Mouse (Mus musculus) lung, adult 2 months (tissue): ENCODE results near the gene Shc1. TPM values are rescaled to one million over a fixed set of nuclear protein-coding genes. Genes with fewer than 3 reads are reported as not detected.

Experiments used
- DNase-seq: peaks from one replicate; pipeline ENCODE4 v3.0.0; 2022
- H3K4me1 ChIP-seq: fragments of 200-500 bp; 2 replicates; pipeline ENCODE4 v1.6.1; 2011; ENCODE audit warnings: low read length; ENCODE audit not compliant: control insufficient read depth, insufficient read depth
- H3K4me3 ChIP-seq: fragments of 200-500 bp; replicated peaks from 2 replicates; pipeline ENCODE3; 2011; ENCODE audit warnings: low read depth, mild to moderate bottlenecking, control low read depth, low read length; ENCODE audit errors: extremely low read depth
- CTCF ChIP-seq: fragments of 200-500 bp; IDR thresholded peaks from 2 replicates; pipeline ENCODE4 v1.5.1; 2011; ENCODE audit warnings: mild to moderate bottlenecking, low read length, control low read depth; ENCODE audit not compliant: insufficient read depth
- POLR2A ChIP-seq: fragments of 200-500 bp; IDR thresholded peaks from 2 replicates; pipeline ENCODE4 v1.6.1; 2011; ENCODE audit warnings: low read depth, mild to moderate bottlenecking, control low read depth, low read length, borderline replicate concordance; ENCODE audit errors: extremely low read depth
- WGBS: fragments of 180-500 bp; shearing (Covaris S2); methylation state at CpG from one replicate; pipeline ENCODE4 v1.1.7; 2018; 5-methylcytosine and 5-hydroxymethylcytosine counted together
- polyA plus RNA-seq: library from polyadenylated mRNA; depleted of rRNA; stranded (reverse); fragments of >200 nt; gene quantifications from 2 replicates; pipeline ENCODE4 v1.2.3, GENCODE M21; 2012

Gene Shc1
- polyA plus RNA-seq, 1 experiment: 84.6 TPM

- Histone ChIP-seq H3K4me3 (peak overlapping the region; percentile 61), H3K4me1 (peaks cover 18% of the 10 kb centered on the region)
- WGBS: 7% methylated on average over 10 of the region's 10 CpGs
- DNase-seq: peak; percentile 39
- TF ChIP-seq CTCF (no peak), POLR2A (no peak)
These were observed 22.8 kb upstream of the Shc1 start for GRCm38 (mm10) chr3:89395419-89395805.

- 1% methylated on average over 42 of the region's 44 CpGs for WGBS
- peak; percentile 67 for DNase-seq
- peak; percentile 84 for TF ChIP-seq CTCF
- peak; percentile 22; the same call in 1 of the 2 replicates for TF ChIP-seq POLR2A
- Histone ChIP-seq H3K4me3 (peak overlapping the region; percentile 61), H3K4me1 (peaks cover 14% of the 10 kb centered on the region)
These were observed 22.2 kb upstream of the Shc1 start for GRCm38 (mm10) chr3:89395806-89396653.

GRCm38 (mm10) chr3:89396654-89397005, 21.6 kb upstream of the Shc1 start:
- Histone ChIP-seq H3K4me3 (no peak overlapping the region), H3K4me1 (peaks cover 11% of the 10 kb centered on the region)
- TF ChIP-seq POLR2A (no peak), CTCF (no peak)
- no peak for DNase-seq
- under 1% methylated on average over 4 of the region's 4 CpGs for WGBS

- TF ChIP-seq POLR2A: no peak
- no peak for TF ChIP-seq CTCF
- Histone ChIP-seq H3K4me3 (no peak overlapping the region), H3K4me1 (peaks cover 3% of the 10 kb centered on the region; the same call in 1 of the 2 replicates)
- WGBS: 87% methylated on average over 7 of the region's 7 CpGs
- no peak for DNase-seq
These were observed 16.9 kb upstream of the Shc1 start for GRCm38 (mm10) chr3:89401329-89401728.

- DNase-seq: no peak
- WGBS: 74% methylated on average over 5 of the region's 5 CpGs
- TF ChIP-seq POLR2A (no peak), CTCF (no peak)
These were observed 15.6 kb upstream of the Shc1 start, which contains the start of gene Lenep for GRCm38 (mm10) chr3:89402693-89403092. Gene Lenep, minus strand, starts transcription at chr3:89402793.

GRCm38 (mm10) chr3:89406887-89407286, 11.4 kb upstream of the Shc1 start:
- TF ChIP-seq CTCF (no peak), POLR2A (no peak)
- no peak for DNase-seq
- H3K4me1 ChIP-seq: peaks cover 3% of the 10 kb centered on the region
- no peak overlapping the region for H3K4me3 ChIP-seq
- 83% methylated on average over 6 of the region's 6 CpGs for WGBS

More at GRCm38 (mm10) chr3:89402693-89403092, 15.6 kb upstream of the Shc1 start, which contains the start of gene Lenep:
- no peaks in the 10 kb centered on the region for H3K4me1 ChIP-seq
- H3K4me3 ChIP-seq: no peak within 1 kb of the TSS

GRCm38 (mm10) chr3:89408448-89408847, 9.8 kb upstream of the Shc1 start:
- WGBS: 67% methylated on average over 16 of the region's 16 CpGs
- TF ChIP-seq CTCF: no peak
- no peak for TF ChIP-seq POLR2A
- peaks cover 3% of the 10 kb centered on the region for H3K4me1 ChIP-seq
- no peak for DNase-seq
- H3K4me3 ChIP-seq: no peak overlapping the region

- 75% methylated on average over 3 of the region's 3 CpGs for WGBS
- no peak overlapping the region for H3K4me3 ChIP-seq
- no peak for DNase-seq
These were observed 8.5 kb upstream of the Shc1 start for GRCm38 (mm10) chr3:89409701-89410100.

GRCm38 (mm10) chr3:89410864-89411263, 7.4 kb upstream of the Shc1 start:
- TF ChIP-seq CTCF (no peak), POLR2A (no peak)
- Histone ChIP-seq H3K4me3 (no peak overlapping the region), H3K4me1 (peaks cover 3% of the 10 kb centered on the region)
- no peak for DNase-seq
- WGBS: 72% methylated on average over 10 of the region's 10 CpGs

More at GRCm38 (mm10) chr3:89409701-89410100, 8.5 kb upstream of the Shc1 start:
- H3K4me1 ChIP-seq: peaks cover 3% of the 10 kb centered on the region
- TF ChIP-seq CTCF: no peak
- no peak for TF ChIP-seq POLR2A

GRCm38 (mm10) chr3:89411490-89412393, 6.5 kb upstream of the Shc1 start, which contains the start of gene Flad1:
Gene Flad1, minus strand, starts transcription at chr3:89411870.
- 4% methylated on average over 28 of the region's 28 CpGs for WGBS
- H3K4me1 ChIP-seq: peaks cover 3% of the 10 kb centered on the region
- no peak for TF ChIP-seq CTCF
- no peak for TF ChIP-seq POLR2A
- peak; percentile 99 for DNase-seq
- peak within 1 kb of the TSS; percentile 57 for H3K4me3 ChIP-seq
